Comparison of ENCODE assay signal across 20 mouse cellular contexts in genomic region chr7:73294399-73294798, GRCm38 (mm10).
"Had no signal": no experiment of that assay in that cellular context is flagged by ENCODE, and none has a peak within 500 bp of the region (broad histone marks: within the 10 kb centered on the region; RNA-seq: fewer than 3 reads in every experiment).

No protein-coding gene starts in this region.

- H3K27ac ChIP-seq: lung, embryonic 15.5 days; macrophage; midbrain, embryonic 13.5 days; midbrain, embryonic 15.5 days; neural tube, embryonic 13.5 days; neural tube, embryonic 15.5 days had no signal

- H3K4me1 ChIP-seq: lung, embryonic 15.5 days; megakaryocyte, embryonic 14.5 days; midbrain, embryonic 13.5 days; midbrain, embryonic 15.5 days; neural tube, embryonic 13.5 days; neural tube, embryonic 15.5 days had no signal

- H3K9ac ChIP-seq: lung, embryonic 15.5 days; midbrain, embryonic 13.5 days; midbrain, embryonic 15.5 days; neural tube, embryonic 13.5 days; neural tube, embryonic 15.5 days had no signal

- H3K4me2 ChIP-seq: lung, embryonic 15.5 days; midbrain, embryonic 11.5 days; midbrain, embryonic 13.5 days; midbrain, embryonic 15.5 days; neural tube, embryonic 13.5 days; neural tube, embryonic 15.5 days had no signal

- DNase-seq: lung, adult 2 months; lung, postnatal 14 days; lung, postnatal 36 days; retina, postnatal 1 day; right cerebral cortex, adult 18-20 months; right cerebral cortex, postnatal 25 days; right cerebral cortex, postnatal 4 days; spleen, adult 18-20 months; thymus, adult 18-20 months; thymus, postnatal 14 days; thymus, postnatal 36 days had no signal

- H3K9me3 ChIP-seq: lung, embryonic 15.5 days; megakaryocyte, embryonic 14.5 days; midbrain, embryonic 13.5 days; midbrain, embryonic 15.5 days; neural tube, embryonic 15.5 days had no signal

- ATAC-seq: lung, postnatal 0 days; midbrain, embryonic 13.5 days; midbrain, embryonic 15.5 days had no signal

- H3K36me3 ChIP-seq: lung, embryonic 15.5 days; midbrain, embryonic 13.5 days; midbrain, embryonic 15.5 days; neural tube, embryonic 13.5 days; neural tube, embryonic 15.5 days had no signal

- H3K4me3 ChIP-seq: lung, embryonic 15.5 days; megakaryocyte, embryonic 14.5 days; midbrain, embryonic 13.5 days; midbrain, embryonic 15.5 days; neural tube, embryonic 13.5 days; neural tube, embryonic 15.5 days had no signal

- H3K27me3 ChIP-seq: lung, embryonic 15.5 days; megakaryocyte, embryonic 14.5 days; midbrain, embryonic 13.5 days; midbrain, embryonic 15.5 days; neural tube, embryonic 13.5 days; neural tube, embryonic 15.5 days had no signal
